Mouse (Mus musculus): ENCODE data around the gene Fam219b. TPM values are rescaled to one million over a fixed set of nuclear protein-coding genes. Genes with fewer than 3 reads are reported as not detected.

The Fam219b gene
- polyA plus RNA-seq, 1 experiment from 2014 or later = 19.6 TPM

GRCm38 (mm10) chr9:57574397-57574796, 37.1 kb downstream of the Fam219b start:
- no peak for ATAC-seq (ENCODE audit: low FRiP score, low read depth)
- no peak overlapping the region for H3K27ac ChIP-seq
- H3K4me3 ChIP-seq = no peak overlapping the region
- H3K27me3 ChIP-seq (replicated peaks) = no peaks in the 10 kb centered on the region
- H3K4me2 ChIP-seq (replicated peaks) = no peak overlapping the region
- H3K36me3 ChIP-seq = peaks cover 49% of the 10 kb centered on the region
- H3K4me1 ChIP-seq = no peaks in the 10 kb centered on the region
- H3K9me3 ChIP-seq = no peaks in the 10 kb centered on the region
- H3K9ac ChIP-seq = no peak overlapping the region

GRCm38 (mm10) chr9:57575577-57575976, 38.2 kb downstream of the Fam219b start:
- Histone ChIP-seq H3K36me3 (peaks cover 53% of the 10 kb centered on the region), H3K27me3 (replicated peaks) (no peaks in the 10 kb centered on the region), H3K4me3 (no peak overlapping the region), H3K9ac (no peak overlapping the region), H3K27ac (no peak overlapping the region), H3K4me1 (no peaks in the 10 kb centered on the region), H3K9me3 (no peaks in the 10 kb centered on the region), H3K4me2 (replicated peaks) (no peak overlapping the region)
- 88% methylated on average over 3 of the region's 3 CpGs for WGBS
- no peak for ATAC-seq (ENCODE audit: low FRiP score, low read depth)

- Histone ChIP-seq H3K36me3 (peaks cover 61% of the 10 kb centered on the region), H3K9ac (no peak overlapping the region)
These were observed 40.0 kb downstream of the Fam219b start for GRCm38 (mm10) chr9:57577144-57577849.

GRCm38 (mm10) chr9:57584991-57585390, 47.7 kb downstream of the Fam219b start:
- H3K36me3 ChIP-seq = peaks cover 70% of the 10 kb centered on the region
- no peak overlapping the region for H3K27ac ChIP-seq
- H3K4me1 ChIP-seq = peaks cover 11% of the 10 kb centered on the region
- no peaks in the 10 kb centered on the region for H3K9me3 ChIP-seq
- ATAC-seq (ENCODE audit: low FRiP score, low read depth) = no peak
- H3K9ac ChIP-seq = no peak overlapping the region
- 82% methylated on average over 3 of the region's 3 CpGs for WGBS
- H3K4me2 ChIP-seq (replicated peaks) = no peak overlapping the region
- no peak overlapping the region for H3K4me3 ChIP-seq
- no peaks in the 10 kb centered on the region for H3K27me3 ChIP-seq (replicated peaks)

More at GRCm38 (mm10) chr9:57577144-57577849, 40.0 kb downstream of the Fam219b start:
- H3K4me1 ChIP-seq = no peaks in the 10 kb centered on the region
- ATAC-seq (ENCODE audit: low FRiP score, low read depth) = no peak
- no peak overlapping the region for H3K27ac ChIP-seq
- no peaks in the 10 kb centered on the region for H3K9me3 ChIP-seq
- WGBS = 84% methylated on average over 6 of the region's 6 CpGs
- no peak overlapping the region for H3K4me3 ChIP-seq
- no peak overlapping the region for H3K4me2 ChIP-seq (replicated peaks)
- H3K27me3 ChIP-seq (replicated peaks) = no peaks in the 10 kb centered on the region

- peak within 1 kb of the TSS; percentile 67 for H3K4me3 ChIP-seq
- peak within 1 kb of the TSS; percentile 87 for H3K4me2 ChIP-seq (replicated peaks)
- peak within 1 kb of the TSS; percentile 37; the same call in 1 of the 2 replicates for H3K27ac ChIP-seq
- WGBS = under 1% methylated on average over 58 of the region's 58 CpGs
- peak within 1 kb of the TSS; percentile 73 for H3K9ac ChIP-seq
- H3K9me3 ChIP-seq = no peaks in the 10 kb centered on the region
- ATAC-seq (ENCODE audit: low FRiP score, low read depth) = peak; percentile 90
- peaks cover 15% of the 10 kb centered on the region for H3K4me1 ChIP-seq
- H3K27me3 ChIP-seq (replicated peaks) = no peaks in the 10 kb centered on the region
- peaks cover 46% of the 10 kb centered on the region for H3K36me3 ChIP-seq
These were observed 52.1 kb downstream of the Fam219b start, which contains the start of gene Ulk3 for GRCm38 (mm10) chr9:57589224-57590126. Gene Ulk3 (plus strand): TSS chr9:57589452.

- H3K4me3 ChIP-seq = no peak overlapping the region
- H3K27me3 ChIP-seq (replicated peaks) = no peaks in the 10 kb centered on the region
- ATAC-seq (ENCODE audit: low FRiP score, low read depth) = no peak
- H3K4me2 ChIP-seq (replicated peaks) = peak overlapping the region; percentile 87; the same call in 1 of the 2 replicates
- peaks cover 48% of the 10 kb centered on the region for H3K36me3 ChIP-seq
- no peaks in the 10 kb centered on the region for H3K9me3 ChIP-seq
- 38% methylated on average over 5 of the region's 5 CpGs for WGBS
- no peak overlapping the region for H3K27ac ChIP-seq
- H3K4me1 ChIP-seq = peaks cover 15% of the 10 kb centered on the region
- H3K9ac ChIP-seq = no peak overlapping the region
These were observed 53.4 kb downstream of the Fam219b start for GRCm38 (mm10) chr9:57590726-57591125.

Other genes starting within 250 kb of the Fam219b start
- gene Ppcdc, start 97.4 kb upstream of the Fam219b start, polyA plus RNA-seq (2016; fragmentation: Nextera tagmentation; extraction: Ambion mirVana) = 21.8 and 24.3 TPM in 2 replicates
- 40.6 and 43.0 TPM in 2 replicates for gene Scamp5, start 69.5 kb upstream of the Fam219b start, polyA plus RNA-seq (2016; fragmentation: Nextera tagmentation; extraction: Ambion mirVana)
- gene Rpp25, start 33.5 kb upstream of the Fam219b start, polyA plus RNA-seq (2016; fragmentation: Nextera tagmentation; extraction: Ambion mirVana) = 12.4 and 13.3 TPM in 2 replicates
- 770 and 826 TPM in 2 replicates for gene Cox5a, start 16.3 kb upstream of the Fam219b start, polyA plus RNA-seq (2016; fragmentation: Nextera tagmentation; extraction: Ambion mirVana)
- gene Mpi, start 15.2 kb downstream of the Fam219b start, polyA plus RNA-seq (2016; fragmentation: Nextera tagmentation; extraction: Ambion mirVana) = 68.0 and 68.2 TPM in 2 replicates
- 56.2 and 62.3 TPM in 2 replicates for gene Scamp2, start 23.4 kb downstream of the Fam219b start, polyA plus RNA-seq (2016; fragmentation: Nextera tagmentation; extraction: Ambion mirVana)
- gene Ulk3, start 51.9 kb downstream of the Fam219b start, polyA plus RNA-seq (2016; fragmentation: Nextera tagmentation; extraction: Ambion mirVana) = 20.7 and 22.9 TPM in 2 replicates
- gene Cplx3, start 68.8 kb downstream of the Fam219b start, polyA plus RNA-seq (2016; fragmentation: Nextera tagmentation; extraction: Ambion mirVana) = not detected in 2 replicates
- not detected in 2 replicates for gene Lman1l, start 83.2 kb downstream of the Fam219b start, polyA plus RNA-seq (2016; fragmentation: Nextera tagmentation; extraction: Ambion mirVana)
- gene Csk, start 116.1 kb downstream of the Fam219b start, polyA plus RNA-seq (2016; fragmentation: Nextera tagmentation; extraction: Ambion mirVana) = 40.3 and 41.7 TPM in 2 replicates
- gene Cyp1a2, start 146.2 kb downstream of the Fam219b start, polyA plus RNA-seq (2016; fragmentation: Nextera tagmentation; extraction: Ambion mirVana) = not detected in 2 replicates
- not detected in 2 replicates for gene Cyp1a1, start 150.4 kb downstream of the Fam219b start, polyA plus RNA-seq (2016; fragmentation: Nextera tagmentation; extraction: Ambion mirVana)
- 38.4 and 41.0 TPM in 2 replicates for gene Edc3, start 171.0 kb downstream of the Fam219b start, polyA plus RNA-seq (2016; fragmentation: Nextera tagmentation; extraction: Ambion mirVana)
- gene Clk3, start 228.3 kb downstream of the Fam219b start, polyA plus RNA-seq (2016; fragmentation: Nextera tagmentation; extraction: Ambion mirVana) = 80.9 and 84.9 TPM in 2 replicates

Measured in neural tube, embryonic 12.5 days (tissue).